Mouse (Mus musculus): ENCODE measurements around the gene Esrra.

DNA sequence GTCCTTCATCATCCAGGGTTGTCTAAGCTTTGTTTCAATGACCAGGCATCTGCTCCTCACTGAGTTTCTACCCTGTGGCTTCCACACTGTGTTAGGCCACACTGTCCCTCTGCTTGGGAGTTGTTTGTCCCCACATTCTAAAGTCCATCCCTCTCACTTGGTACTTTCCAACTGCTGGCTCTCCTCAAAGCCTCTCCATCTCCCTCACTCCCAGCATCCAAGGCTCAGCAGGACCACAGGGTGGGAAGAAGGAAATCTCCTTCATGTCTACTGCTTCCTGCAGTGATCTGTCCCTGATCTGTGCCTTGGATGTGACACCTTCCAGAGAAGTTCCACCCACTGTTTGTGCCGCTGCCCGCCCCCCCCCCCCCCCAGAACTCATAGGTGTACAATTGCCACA, 9.4 kb upstream of the Esrra start:
- TF ChIP-seq CTCF (conservative IDR thresholded peaks at IDR 0.05; ENCODE audit: low read length) (no peak), POU5F1 (IDR thresholded peaks at IDR 0.05; ENCODE audit: borderline replicate concordance, low read length) (no peak), NANOG (IDR thresholded peaks at IDR 0.05; ENCODE audit: borderline replicate concordance, low read length) (no peak)
